Mouse (Mus musculus) hindbrain, embryonic 11.5 days (tissue): ENCODE data around the gene Camk1d. TPM values are rescaled to one million over a fixed set of nuclear protein-coding genes. Genes with fewer than 3 reads are reported as not detected.

Experiments
- ATAC-seq: fragments of 200-750 bp; cut with Nextera tagmentation; 2 replicates; pipeline ENCODE4 v1.8.0; 2017; ENCODE audit warnings: mild to moderate bottlenecking, moderate TSS enrichment, moderate library complexity; ENCODE audit not compliant: low FRiP score
- DNase-seq: peaks from one replicate; pipeline ENCODE4 v3.0.0-alpha.2; 2015; ENCODE audit warnings: low spot score
- H3K27ac ChIP-seq: fragments of 300-500 bp; sonication (generic); 2 replicates; pipeline ENCODE4 v1.5.1; 2014; ENCODE audit warnings: mild to moderate bottlenecking, low read depth, low read length
- H3K27me3 ChIP-seq: fragments of 300-500 bp; sonication (generic); 2 replicates; pipeline ENCODE4 v1.6.1; 2014; ENCODE audit warnings: mild to moderate bottlenecking, low read length, moderate library complexity, mixed read lengths; ENCODE audit not compliant: control insufficient read depth, insufficient read depth
- H3K36me3 ChIP-seq: fragments of 300-500 bp; sonication (generic); 2 replicates; pipeline ENCODE4 v1.6.1; 2014; ENCODE audit warnings: mild to moderate bottlenecking, low read length, moderate library complexity, mixed read lengths; ENCODE audit not compliant: control insufficient read depth, insufficient read depth
- H3K4me1 ChIP-seq: fragments of 300-500 bp; sonication (generic); replicated peaks from 2 replicates; pipeline ENCODE4 v1.6.1; 2014; ENCODE audit warnings: low read length, mixed read lengths; ENCODE audit not compliant: control insufficient read depth, insufficient read depth
- H3K4me2 ChIP-seq: fragments of 300-500 bp; sonication (generic); replicated peaks from 2 replicates; pipeline ENCODE4 v1.6.1; 2014; ENCODE audit warnings: mild to moderate bottlenecking, low read depth, low read length
- H3K4me3 ChIP-seq: fragments of 300-500 bp; sonication (generic); 2 replicates; pipeline ENCODE4 v1.5.1; 2014; ENCODE audit warnings: low read depth, low read length
- H3K9ac ChIP-seq: fragments of 300-500 bp; sonication (generic); 2 replicates; pipeline ENCODE4 v1.6.1; 2014; ENCODE audit warnings: low read depth, low read length
- H3K9me3 ChIP-seq: fragments of 300-500 bp; sonication (generic); 2 replicates; pipeline ENCODE4 v1.6.1; 2016; ENCODE audit warnings: low read length; ENCODE audit not compliant: control insufficient read depth
- WGBS: fragments of 180-500 bp; shearing (Covaris S2); extraction: QIAGEN DNeasy Blood & Tissue Kit; methylation state at CpG from one replicate; pipeline ENCODE4 v1.1.7; 2014; 5-methylcytosine and 5-hydroxymethylcytosine counted together
- polyA plus RNA-seq: library from polyadenylated mRNA; unstranded; fragments of >200 nt; fragmentation: Nextera tagmentation; extraction: Ambion mirVana; gene quantifications from 2 replicates; pipeline ENCODE4 v1.2.1, GENCODE M21; 2014

Gene Camk1d
- polyA plus RNA-seq, 1 experiment from 2014 or later: 2.7 TPM

DNA sequence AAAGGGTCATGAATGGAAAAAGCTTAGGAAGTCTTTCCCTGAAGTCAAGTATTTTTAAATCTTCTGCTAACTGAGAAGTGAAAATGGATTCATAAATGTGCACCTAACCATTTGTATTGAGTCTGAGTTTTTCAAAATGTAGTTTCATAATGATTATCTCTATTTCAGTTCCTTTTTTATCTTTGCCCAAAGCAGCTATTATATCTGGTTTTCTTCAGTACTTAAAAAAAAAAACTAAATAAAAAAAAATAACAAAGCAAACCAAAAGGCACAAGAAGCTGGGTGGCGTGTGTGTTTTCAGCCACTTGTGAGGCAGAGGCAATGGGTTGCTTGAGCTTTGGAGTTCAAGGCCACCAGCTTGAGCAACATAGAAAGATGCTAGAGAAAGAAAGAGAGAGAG is 26.6 kb upstream of the Camk1d start:
- Histone ChIP-seq H3K9ac (no peak overlapping the region), H3K9me3 (no peaks in the 10 kb centered on the region), H3K27me3 (no peaks in the 10 kb centered on the region), H3K4me1 (no peaks in the 10 kb centered on the region), H3K27ac (no peak overlapping the region), H3K36me3 (no peaks in the 10 kb centered on the region), H3K4me3 (no peak overlapping the region), H3K4me2 (no peak overlapping the region)
- DNase-seq (no peak), ATAC-seq (no peak)
- 90% methylated on average over 1 of the region's 1 CpGs for WGBS

DNA sequence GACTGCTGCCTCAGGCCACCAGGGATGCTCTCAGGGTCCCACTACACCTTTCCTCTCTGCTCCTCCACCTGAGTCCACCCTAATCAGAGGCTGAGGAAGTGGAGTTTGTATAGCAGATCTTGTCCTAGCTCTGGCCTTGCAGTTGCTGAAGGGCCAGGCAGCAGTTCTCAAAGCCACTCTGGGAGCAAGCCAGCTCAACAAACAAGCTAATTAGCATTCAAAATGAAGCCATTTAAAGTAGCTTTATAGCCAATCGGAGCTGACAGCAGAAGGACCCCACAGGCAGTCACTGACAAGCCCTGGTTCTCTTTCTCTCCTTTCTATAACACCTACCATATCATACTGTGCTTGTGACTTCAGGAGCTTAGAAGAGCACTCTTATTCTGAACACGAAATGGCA is 21.6 kb upstream of the Camk1d start:
- Histone ChIP-seq H3K27ac (no peak overlapping the region), H3K4me2 (no peak overlapping the region), H3K4me1 (no peaks in the 10 kb centered on the region), H3K9ac (no peak overlapping the region), H3K27me3 (no peaks in the 10 kb centered on the region), H3K36me3 (no peaks in the 10 kb centered on the region), H3K4me3 (no peak overlapping the region), H3K9me3 (no peaks in the 10 kb centered on the region)
- 25% methylated on average over 2 of the region's 2 CpGs for WGBS
- ATAC-seq: no peak
- no peak for DNase-seq

- Histone ChIP-seq H3K9me3 (no peaks in the 10 kb centered on the region), H3K4me1 (no peaks in the 10 kb centered on the region), H3K36me3 (no peaks in the 10 kb centered on the region), H3K4me3 (no peak overlapping the region), H3K27ac (no peak overlapping the region), H3K9ac (no peak overlapping the region), H3K27me3 (no peaks in the 10 kb centered on the region), H3K4me2 (no peak overlapping the region)
- ATAC-seq (no peak), DNase-seq (no peak)
- WGBS: 73% methylated on average over 3 of the region's 3 CpGs
Observed at GRCm38 (mm10) chr2:5733300-5734085, 19.2 kb upstream of the Camk1d start.

- Histone ChIP-seq H3K36me3 (no peaks in the 10 kb centered on the region), H3K4me2 (no peak overlapping the region), H3K4me3 (no peak overlapping the region), H3K27me3 (no peaks in the 10 kb centered on the region), H3K9ac (no peak overlapping the region), H3K9me3 (no peaks in the 10 kb centered on the region), H3K27ac (no peak overlapping the region), H3K4me1 (no peaks in the 10 kb centered on the region)
- DNase-seq (no peak), ATAC-seq (no peak)
- 93% methylated on average over 5 of the region's 5 CpGs for WGBS
Observed at GRCm38 (mm10) chr2:5732047-5732446, 17.7 kb upstream of the Camk1d start.

- 59% methylated on average over 15 of the region's 15 CpGs for WGBS
- DNase-seq: peak; percentile 22
- H3K9me3 ChIP-seq: no peaks in the 10 kb centered on the region
- no peak for ATAC-seq
- H3K9ac ChIP-seq: no peak overlapping the region
- no peak overlapping the region for H3K4me2 ChIP-seq
- no peak overlapping the region for H3K4me3 ChIP-seq
- H3K36me3 ChIP-seq: no peaks in the 10 kb centered on the region
- H3K27me3 ChIP-seq: no peaks in the 10 kb centered on the region
- H3K4me1 ChIP-seq: no peaks in the 10 kb centered on the region
- 0 out of 2 replicates have a peak overlapping the region, but pooled peaks have one; percentile 9 for H3K27ac ChIP-seq
Observed at GRCm38 (mm10) chr2:5730364-5730792, 16.1 kb upstream of the Camk1d start.

- WGBS: 71% methylated on average over 7 of the region's 7 CpGs
- no peak for ATAC-seq
- H3K4me3 ChIP-seq: no peak overlapping the region
- H3K27ac ChIP-seq: no peak overlapping the region
- no peaks in the 10 kb centered on the region for H3K4me1 ChIP-seq
- no peak overlapping the region for H3K9ac ChIP-seq
- no peaks in the 10 kb centered on the region for H3K36me3 ChIP-seq
- DNase-seq: no peak
- H3K27me3 ChIP-seq: no peaks in the 10 kb centered on the region
- H3K4me2 ChIP-seq: no peak overlapping the region
- H3K9me3 ChIP-seq: no peaks in the 10 kb centered on the region
Observed at GRCm38 (mm10) chr2:5729931-5730330, 15.6 kb upstream of the Camk1d start.

- no peak overlapping the region for H3K27ac ChIP-seq
- H3K9ac ChIP-seq: no peak overlapping the region
- no peak overlapping the region for H3K4me3 ChIP-seq
- no peak overlapping the region for H3K4me2 ChIP-seq
- no peaks in the 10 kb centered on the region for H3K27me3 ChIP-seq
- peak; percentile 11 for DNase-seq
- no peaks in the 10 kb centered on the region for H3K4me1 ChIP-seq
- ATAC-seq: no peak
- H3K36me3 ChIP-seq: no peaks in the 10 kb centered on the region
- WGBS: 19% methylated on average over 8 of the region's 8 CpGs
- no peaks in the 10 kb centered on the region for H3K9me3 ChIP-seq
Observed at GRCm38 (mm10) chr2:5725028-5725701, 10.8 kb upstream of the Camk1d start.

DNA sequence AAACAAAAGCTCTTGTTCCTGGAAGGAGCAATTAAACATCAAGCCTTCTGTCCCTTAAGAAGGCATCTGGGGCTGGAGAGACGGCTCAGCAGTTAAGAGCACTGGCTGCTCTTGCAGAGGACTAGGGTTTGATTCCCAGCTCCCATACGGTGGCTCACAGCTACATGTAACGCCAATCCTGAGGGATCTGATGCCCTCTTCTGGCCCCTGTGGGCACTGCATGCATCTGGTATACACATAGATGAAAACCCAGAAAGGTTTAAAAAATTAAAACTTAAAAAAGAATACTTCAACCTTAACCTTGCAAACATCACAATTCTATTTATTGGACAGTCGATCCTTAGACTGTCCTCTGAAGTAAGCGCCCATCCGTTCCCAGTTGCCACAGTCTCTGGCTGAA is 3.4 kb upstream of the Camk1d start:
- Histone ChIP-seq H3K27me3 (peaks cover 8% of the 10 kb centered on the region; the same call in 1 of the 2 replicates), H3K9ac (no peak overlapping the region), H3K36me3 (no peaks in the 10 kb centered on the region), H3K4me3 (no peak overlapping the region), H3K27ac (no peak overlapping the region), H3K4me1 (no peaks in the 10 kb centered on the region), H3K9me3 (no peaks in the 10 kb centered on the region), H3K4me2 (no peak overlapping the region)
- no peak for ATAC-seq
- 92% methylated on average over 6 of the region's 6 CpGs for WGBS
- DNase-seq: no peak

- H3K36me3 ChIP-seq: no peaks in the 10 kb centered on the region
- H3K27me3 ChIP-seq: peaks cover 13% of the 10 kb centered on the region
- no peak overlapping the region for H3K9ac ChIP-seq
- ATAC-seq (no peak), DNase-seq (no peak)
- H3K4me3 ChIP-seq: peak overlapping the region; percentile 69; the same call in 1 of the 2 replicates
- 44% methylated on average over 2 of the region's 2 CpGs for WGBS
- H3K9me3 ChIP-seq: no peaks in the 10 kb centered on the region
- H3K4me1 ChIP-seq: no peaks in the 10 kb centered on the region
- H3K4me2 ChIP-seq: peak overlapping the region; percentile 99
- no peak overlapping the region for H3K27ac ChIP-seq
Observed at GRCm38 (mm10) chr2:5715544-5715943, 1.2 kb upstream of the Camk1d start.
